Mouse (Mus musculus): Measurements from ENCODE around the gene Mrgpra3. TPM values are rescaled to one million over a fixed set of nuclear protein-coding genes. Genes with fewer than 3 reads are reported as not detected.

Mrgpra3 gene
- total RNA-seq (2012; rRNA removed), result not detected in 2 replicates
- polyA plus RNA-seq (2012; ENCODE audit: insufficient read depth in 1 of 2, insufficient read length in 2 of 2, low read depth in 1 of 2, low replicate concordance in 2 of 2, missing spikeins in 1 of 2), result not detected

DNA sequence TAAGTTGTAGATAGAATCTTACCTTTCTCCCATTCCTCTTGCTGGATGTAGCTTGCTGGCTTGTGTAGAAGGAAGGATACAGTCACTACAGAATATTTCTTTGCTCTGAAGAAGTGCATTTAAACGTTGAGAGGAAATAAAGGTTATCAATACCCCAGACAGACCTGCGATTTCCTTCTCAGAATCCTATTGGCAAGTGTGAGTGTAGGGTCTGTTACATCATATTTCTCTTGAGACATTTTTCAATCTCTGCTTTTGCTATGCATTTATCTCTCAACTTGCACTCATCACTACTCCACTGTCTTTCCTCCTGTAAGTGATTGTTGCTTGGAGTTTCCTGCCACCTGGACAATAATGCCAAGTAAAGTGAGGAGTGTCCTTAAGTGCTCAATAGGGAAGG, at the start of gene Mrgpra3:
TSS of gene Mrgpra3 (minus strand) at position 101 of the 400 bp plus-strand sequence.
- H3K9ac ChIP-seq (ENCODE audit: control insufficient read depth, low read depth, low read length, poor library complexity, severe bottlenecking), result no peak within 1 kb of the TSS
- TF ChIP-seq CHD1 (IDR thresholded peaks at IDR 0.05; ENCODE audit: low read depth, low read length) (no peak), MEF2A (IDR thresholded peaks at IDR 0.05; ENCODE audit: extremely low read depth, insufficient replicate concordance, low read depth, low read length, poor library complexity, severe bottlenecking) (no peak), RCOR1 (IDR thresholded peaks at IDR 0.05; ENCODE audit: low read depth, low read length) (no peak), TBP (IDR thresholded peaks at IDR 0.05; ENCODE audit: low read depth, low read length) (no peak), CTCF (IDR thresholded peaks at IDR 0.05 in 2 of 3, conservative IDR thresholded peaks at IDR 0.05 in 1 of 3; ENCODE audit: control insufficient read depth in 1 of 3, insufficient read depth in 1 of 3, low read depth in 2 of 3, low read length in 3 of 3, poor library complexity in 1 of 3, severe bottlenecking in 1 of 3) (no peak), UBTF (IDR thresholded peaks at IDR 0.05; ENCODE audit: borderline replicate concordance, insufficient read depth, low read depth, low read length) (no peak), ELF1 (IDR thresholded peaks at IDR 0.05; ENCODE audit: low read depth, low read length) (no peak)
- H3K27ac ChIP-seq (ENCODE audit: control insufficient read depth, low read depth, low read length), result no peak within 1 kb of the TSS
- no peaks in the 10 kb centered on the region for H3K9me3 ChIP-seq (replicated peaks; ENCODE audit: insufficient read depth, low read length)
- no peaks in the 10 kb centered on the region for H3K27me3 ChIP-seq (ENCODE audit: control insufficient read depth in 1 of 2, insufficient read depth in 2 of 2, low read length in 2 of 2)
- H3K4me1 ChIP-seq (ENCODE audit: control insufficient read depth in 1 of 2, insufficient read depth in 2 of 2, low read length in 2 of 2), result no peaks in the 10 kb centered on the region
- H3K79me2 ChIP-seq (ENCODE audit: control insufficient read depth, insufficient read depth, low read length, poor library complexity), result no peaks in the 10 kb centered on the region
- DNase-seq (ENCODE audit: low read depth, low spot score), result no peak
- no peak within 1 kb of the TSS for H3K4me3 ChIP-seq (ENCODE audit: control insufficient read depth in 1 of 2, insufficient read depth in 1 of 2, low read depth in 2 of 2, low read length in 2 of 2)
- H3K36me3 ChIP-seq (ENCODE audit: control insufficient read depth in 1 of 2, insufficient read depth in 2 of 2, low read length in 2 of 2), result no peaks in the 10 kb centered on the region

Other genes with a start within 250 kb of the Mrgpra3 start
- gene Mrgpra1, start 247.1 kb downstream of the Mrgpra3 start, total RNA-seq (2012; rRNA removed), result not detected in 2 replicates
- gene Mrgpra1, start 247.1 kb downstream of the Mrgpra3 start, polyA plus RNA-seq (2012; ENCODE audit: insufficient read depth in 1 of 2, insufficient read length in 2 of 2, low read depth in 1 of 2, low replicate concordance in 2 of 2, missing spikeins in 1 of 2), result not detected
- not detected in 2 replicates for gene Mrgpra2a, start 149.2 kb downstream of the Mrgpra3 start, total RNA-seq (2012; rRNA removed)
- not detected for gene Mrgpra2a, start 149.2 kb downstream of the Mrgpra3 start, polyA plus RNA-seq (2012; ENCODE audit: insufficient read depth in 1 of 2, insufficient read length in 2 of 2, low read depth in 1 of 2, low replicate concordance in 2 of 2, missing spikeins in 1 of 2)
- not detected in 2 replicates for gene Mrgpra2b, start 72.5 kb downstream of the Mrgpra3 start, total RNA-seq (2012; rRNA removed)
- gene Mrgpra2b, start 72.5 kb downstream of the Mrgpra3 start, polyA plus RNA-seq (2012; ENCODE audit: insufficient read depth in 1 of 2, insufficient read length in 2 of 2, low read depth in 1 of 2, low replicate concordance in 2 of 2, missing spikeins in 1 of 2), result not detected